Mouse (Mus musculus): ENCODE measurements at regions not wholly inside any gene's neighbourhood (a gene's known extent, or its start where the extent isn't known, plus 50 kb on each side); places are given as distances from the start of the nearest gene placed in this dataset.
"Not testable (repeated sequence)": the region's sequence is repeated elsewhere in the genome, so short reads cannot be mapped to it uniquely, and the experiment has no call there.

DNA sequence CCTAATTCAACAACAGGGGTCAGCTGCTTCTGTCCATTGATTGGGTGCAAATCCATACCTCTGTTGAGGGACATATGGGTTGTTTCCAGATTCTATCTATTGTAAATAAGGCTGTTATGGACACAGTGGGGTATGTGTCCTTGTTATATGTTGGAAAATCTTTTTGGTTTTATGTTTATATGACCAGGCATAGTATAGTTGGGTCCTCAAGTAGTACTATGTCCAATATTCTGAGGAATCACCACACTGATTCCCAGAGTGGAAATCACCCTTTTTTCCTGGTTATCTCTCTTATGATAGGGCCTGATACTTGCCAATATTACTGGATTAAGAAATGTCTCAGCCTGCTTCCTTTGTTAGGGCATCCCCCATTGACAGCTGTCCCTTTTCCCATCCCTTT, 1471.0 kb downstream of the Kcnt2 start:
- DNase-seq (ENCODE audit: low read depth): no peak

DNA sequence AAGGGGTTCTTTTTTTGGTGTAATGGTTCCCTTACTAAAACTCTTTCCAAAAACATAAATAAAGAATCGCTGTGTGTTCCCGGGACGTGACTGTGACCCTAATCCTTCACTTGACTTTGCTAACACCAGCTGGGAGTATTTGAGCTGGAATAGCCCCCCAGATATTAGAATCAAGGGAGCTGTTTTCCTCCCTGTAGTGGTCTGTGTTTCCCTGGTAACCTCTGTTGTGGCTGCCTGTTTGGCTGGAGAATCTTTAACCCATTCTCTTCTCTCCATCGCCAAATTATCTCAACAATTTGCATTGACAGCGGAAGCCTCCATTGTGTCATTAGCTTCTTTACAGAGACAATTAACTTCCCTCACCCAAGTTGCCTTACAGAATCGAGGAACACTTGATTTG, 1471.6 kb downstream of the Kcnt2 start:
- no peak for DNase-seq (ENCODE audit: low read depth)

DNA sequence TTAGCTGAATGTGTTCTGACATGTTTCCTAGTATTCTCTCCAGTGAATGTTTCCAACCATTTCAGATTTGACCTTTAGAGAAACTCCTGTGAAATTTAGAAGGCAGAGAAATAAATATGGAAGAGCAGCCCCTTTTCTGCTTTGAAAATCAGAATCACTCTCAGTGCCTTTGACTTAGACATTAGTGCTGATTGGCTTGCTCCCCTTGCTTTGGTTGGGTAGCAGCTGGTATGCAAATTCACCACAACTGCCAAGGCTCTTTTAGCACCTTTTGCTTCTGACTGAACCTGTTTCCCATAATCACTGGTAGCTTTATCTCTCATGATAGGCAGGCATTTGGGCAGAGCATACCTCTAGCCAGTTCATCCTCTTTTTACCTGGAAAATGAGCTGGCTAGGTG, 1495.3 kb downstream of the Kcnt2 start:
- no peak for DNase-seq (ENCODE audit: low read depth)

GRCm38 (mm10) chr1:141776059-141776458, 1530.1 kb downstream of the Kcnt2 start:
- no peak for DNase-seq (ENCODE audit: low read depth)

- no peak for DNase-seq (ENCODE audit: low read depth)
These were observed 1537.4 kb downstream of the Kcnt2 start for GRCm38 (mm10) chr1:141783367-141783766.

- DNase-seq (ENCODE audit: low read depth): no peak
These were observed 1567.6 kb downstream of the Kcnt2 start for GRCm38 (mm10) chr1:141813315-141814158.

GRCm38 (mm10) chr1:141831444-141831843, 1585.5 kb downstream of the Kcnt2 start:
- no peak for DNase-seq (ENCODE audit: low read depth)

GRCm38 (mm10) chr1:141842547-141842946, 1596.6 kb downstream of the Kcnt2 start:
- DNase-seq (ENCODE audit: low read depth): no peak

DNA sequence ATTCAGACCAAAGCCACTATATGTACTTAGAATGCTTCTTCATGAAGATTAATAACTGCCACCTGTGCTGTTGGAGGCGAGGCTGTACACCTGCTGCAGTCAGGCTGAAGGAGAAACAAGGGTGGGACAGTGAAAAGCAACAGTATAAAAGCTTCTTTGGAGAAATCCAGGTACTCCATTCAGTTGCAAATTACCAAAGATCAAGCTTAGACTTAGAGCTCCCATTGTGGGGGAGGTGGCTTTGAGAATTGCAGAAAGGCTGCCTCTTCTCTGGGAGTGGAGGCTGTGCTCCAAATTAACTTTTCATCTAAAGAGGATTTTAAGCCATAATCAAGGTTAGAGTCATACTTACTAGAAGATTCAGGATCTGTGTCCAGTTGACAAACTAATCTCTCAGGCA, 1607.9 kb downstream of the Kcnt2 start:
- DNase-seq (ENCODE audit: low read depth): not testable (repeated sequence)

GRCm38 (mm10) chr1:141884356-141884755, 1638.4 kb downstream of the Kcnt2 start:
- DNase-seq (ENCODE audit: low read depth): no peak

DNA sequence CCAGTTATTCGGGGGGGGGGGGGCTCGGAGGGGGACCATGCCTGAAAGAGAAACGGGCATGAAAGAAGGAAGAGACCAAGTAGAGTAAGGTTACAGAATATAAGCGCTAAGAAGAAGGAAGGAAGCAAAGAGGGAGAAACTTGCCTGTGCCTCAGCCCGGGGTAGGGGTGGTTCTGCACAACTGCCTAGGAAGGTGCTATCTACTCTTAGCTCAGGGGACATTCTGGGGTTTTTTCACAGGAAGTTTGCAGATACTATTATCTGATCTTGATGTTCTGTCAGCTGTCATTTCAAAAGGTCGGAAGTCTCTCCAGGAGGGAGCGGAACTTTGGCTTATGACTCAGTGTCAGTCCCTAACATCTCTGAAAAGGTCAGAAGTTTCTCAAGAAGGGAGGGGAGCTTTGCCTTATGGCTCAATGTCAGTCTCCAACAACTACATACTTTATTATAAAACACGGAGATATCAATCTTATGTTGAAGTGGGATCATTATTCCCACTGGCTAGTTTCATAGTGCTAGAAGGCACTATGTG, 1652.0 kb downstream of the Kcnt2 start:
- no peak for DNase-seq (ENCODE audit: low read depth)

- no peak for DNase-seq (ENCODE audit: low read depth)
These were observed 1665.9 kb downstream of the Kcnt2 start for GRCm38 (mm10) chr1:141911714-141912398.

DNA sequence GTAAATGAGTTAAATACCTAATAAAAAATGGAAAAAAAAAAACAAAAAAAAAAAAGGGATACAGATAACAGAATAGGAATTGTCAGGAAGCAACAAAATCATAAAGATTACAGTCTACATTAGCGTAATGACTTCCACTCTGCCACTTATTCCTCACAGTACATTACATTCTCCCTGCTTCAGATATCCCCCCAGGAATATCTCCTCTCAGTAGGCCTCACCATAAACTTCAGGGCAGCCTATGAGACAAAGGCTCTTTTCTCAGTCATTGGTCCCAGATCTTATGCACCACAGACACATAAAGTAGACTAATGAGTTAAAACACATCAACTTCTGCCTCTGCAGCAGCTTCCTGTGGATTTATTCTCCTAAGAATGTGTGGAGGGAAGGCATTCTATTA, 1680.2 kb downstream of the Kcnt2 start:
- no peak for DNase-seq (ENCODE audit: low read depth)

DNA sequence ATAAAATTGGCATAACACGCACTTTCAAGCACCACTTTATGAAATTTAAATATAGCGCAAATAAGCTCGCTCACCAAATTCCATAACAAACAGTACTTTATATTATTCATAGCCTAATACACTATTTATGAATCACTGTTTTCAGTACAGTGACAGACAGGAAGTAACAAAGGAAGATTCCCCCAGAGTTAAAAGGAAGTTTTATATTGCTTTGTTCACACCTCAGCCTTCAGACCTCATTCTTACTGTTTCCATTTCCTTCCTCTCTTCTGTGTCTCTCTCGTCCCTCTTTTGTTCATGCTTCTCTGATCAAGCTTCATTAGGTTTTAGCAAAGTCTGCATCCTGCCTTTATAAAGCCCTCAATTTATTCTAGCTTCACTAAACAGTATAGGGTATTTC, 1680.8 kb downstream of the Kcnt2 start:
- no peak for DNase-seq (ENCODE audit: low read depth)

- DNase-seq (ENCODE audit: low read depth): no peak
These were observed 1692.4 kb upstream of the B3galt2 start for GRCm38 (mm10) chr1:141948055-141948454.

DNA sequence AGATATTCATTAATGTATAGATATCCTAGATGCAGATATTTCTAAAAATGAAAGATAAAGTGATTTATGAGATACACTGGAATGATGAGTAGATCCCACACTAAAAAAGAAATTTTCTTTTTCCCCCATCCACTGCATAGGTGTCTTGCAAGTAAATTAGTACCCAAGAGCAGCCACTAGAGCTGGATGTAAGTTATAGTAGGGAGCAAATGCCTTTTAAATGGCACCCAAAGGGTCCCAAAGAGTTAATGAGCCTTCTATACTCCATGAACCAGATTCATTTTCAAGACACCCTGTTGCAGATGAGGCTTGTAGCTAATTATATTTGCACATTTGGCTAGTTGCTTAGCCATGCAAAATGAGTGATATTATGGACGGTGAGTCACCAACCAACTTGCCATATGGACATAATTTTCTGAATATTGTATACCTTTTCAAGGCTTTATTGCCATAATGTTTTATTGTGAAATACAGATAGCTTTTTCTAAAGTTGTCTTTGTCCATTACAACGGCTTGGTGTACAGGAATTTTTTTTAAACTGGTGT, 1686.1 kb upstream of the B3galt2 start:
- DNase-seq (ENCODE audit: low read depth): no peak

DNA sequence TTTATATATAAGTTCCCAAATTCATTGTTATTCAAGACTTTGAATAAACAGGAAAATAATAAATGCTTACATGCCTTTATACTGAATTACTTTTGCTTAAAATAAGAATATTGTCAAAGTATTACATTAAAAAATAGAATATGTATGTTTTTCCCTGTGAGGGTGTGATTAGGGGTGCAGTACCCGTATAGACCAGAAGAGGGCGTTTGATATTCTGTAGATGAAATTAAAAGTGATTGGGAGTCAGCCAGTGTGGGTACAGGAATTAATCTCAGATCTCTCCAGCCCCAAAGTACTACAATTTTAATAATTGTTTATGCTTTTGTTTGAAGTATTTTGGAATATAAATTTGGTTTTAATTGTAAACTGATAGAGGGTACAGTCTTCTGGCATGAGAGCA, 1678.7 kb upstream of the B3galt2 start:
- peak; percentile 1 for DNase-seq (ENCODE audit: low read depth)

DNA sequence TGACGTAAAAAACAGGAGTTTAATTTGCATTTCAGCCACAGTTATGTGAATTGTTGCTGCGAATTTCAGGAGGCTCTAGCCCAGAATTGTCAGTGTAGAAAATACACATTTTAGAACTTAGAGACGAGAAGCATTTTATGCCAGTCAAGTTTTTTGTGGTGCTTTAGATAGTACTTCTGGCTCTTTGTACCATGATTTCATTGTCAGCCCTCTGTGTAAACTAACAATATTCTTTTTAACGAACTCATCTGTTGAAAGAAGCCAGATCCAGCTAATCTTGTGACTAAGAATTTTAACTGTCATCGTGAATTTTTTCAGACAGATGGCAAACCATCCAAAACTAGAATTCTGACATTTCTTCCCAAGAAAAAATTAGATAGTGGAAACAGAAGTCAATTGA, 1672.3 kb upstream of the B3galt2 start:
- DNase-seq (ENCODE audit: low read depth): no peak

DNA sequence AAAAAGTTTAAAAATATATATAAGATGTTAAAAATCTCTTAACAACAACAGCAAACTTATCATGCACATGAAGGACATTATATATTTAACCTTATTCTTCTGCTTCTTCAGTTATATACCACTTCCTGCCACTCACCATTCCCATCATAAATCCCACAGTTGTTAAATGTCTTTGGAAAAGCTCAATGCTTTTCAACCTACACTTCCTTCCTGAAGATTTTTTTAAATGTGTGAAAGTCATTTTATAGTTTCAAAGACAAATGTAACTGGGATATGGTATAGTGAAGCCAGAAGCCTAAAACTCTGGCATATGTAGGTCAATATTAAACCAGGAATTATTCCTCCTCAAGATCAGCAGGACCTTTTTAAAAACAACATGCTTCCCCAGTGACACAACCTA, 1666.1 kb upstream of the B3galt2 start:
- DNase-seq (ENCODE audit: low read depth): no peak

- DNase-seq (ENCODE audit: low read depth): no peak
These were observed 1640.7 kb upstream of the B3galt2 start for GRCm38 (mm10) chr1:141999769-142000168.

- DNase-seq (ENCODE audit: low read depth): no peak
These were observed 1640.1 kb upstream of the B3galt2 start for GRCm38 (mm10) chr1:142000335-142000734.

DNA sequence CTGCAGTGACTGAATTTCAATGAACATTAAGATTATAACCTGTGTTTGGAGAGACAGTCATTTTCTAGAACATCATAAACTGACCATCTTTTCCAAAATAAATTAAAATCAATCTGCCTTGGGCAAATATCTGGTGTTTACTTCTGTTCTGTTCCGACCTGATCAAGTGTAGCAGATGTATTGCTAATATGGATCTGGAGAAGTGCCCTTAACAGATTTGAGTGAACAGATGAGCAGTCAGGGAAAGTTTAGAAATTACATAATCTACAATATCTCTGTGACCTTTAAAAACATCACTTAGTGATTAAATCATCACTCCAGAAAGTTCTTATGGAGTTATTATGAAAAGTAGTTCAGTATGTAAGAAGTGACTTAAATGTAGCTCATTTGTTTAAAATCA, 1634.1 kb upstream of the B3galt2 start:
- DNase-seq (ENCODE audit: low read depth): no peak

GRCm38 (mm10) chr1:142042751-142043150, 1597.7 kb upstream of the B3galt2 start:
- no peak for DNase-seq (ENCODE audit: low read depth)

Measured in c-Kit-positive CD71-positive TER-119-negative erythroid progenitor cells, embryonic 14.5 days (primary cell).